Mouse (Mus musculus): ENCODE measurements around the gene Krtap9-1. TPM values are rescaled to one million over a fixed set of nuclear protein-coding genes. Genes with fewer than 3 reads are reported as not detected.

Gene Krtap9-1
- not detected in 2 replicates for polyA plus RNA-seq (2012; rRNA removed)

DNA sequence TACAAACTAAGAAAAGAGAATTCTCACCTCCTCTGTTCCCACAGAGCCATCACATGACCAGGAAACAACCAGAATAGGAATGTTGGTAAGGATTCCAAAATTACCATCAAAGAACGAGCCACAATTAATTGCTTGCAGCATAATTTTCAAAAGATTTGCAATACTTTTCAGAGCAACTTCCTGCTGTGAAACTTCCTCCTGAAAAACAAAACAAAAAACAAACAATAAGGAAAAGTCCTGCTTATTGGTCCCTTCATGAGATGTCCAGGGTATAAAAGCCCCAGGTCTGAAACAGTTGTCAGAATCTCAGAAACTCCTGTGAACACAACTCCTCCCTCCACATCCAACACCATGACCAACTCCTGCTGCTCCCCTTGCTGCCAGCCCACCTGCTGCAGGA is at the start of gene Krtap9-1:
Gene Krtap9-1 (plus strand): TSS at position 301 of the 400 bp plus-strand sequence.

DNA sequence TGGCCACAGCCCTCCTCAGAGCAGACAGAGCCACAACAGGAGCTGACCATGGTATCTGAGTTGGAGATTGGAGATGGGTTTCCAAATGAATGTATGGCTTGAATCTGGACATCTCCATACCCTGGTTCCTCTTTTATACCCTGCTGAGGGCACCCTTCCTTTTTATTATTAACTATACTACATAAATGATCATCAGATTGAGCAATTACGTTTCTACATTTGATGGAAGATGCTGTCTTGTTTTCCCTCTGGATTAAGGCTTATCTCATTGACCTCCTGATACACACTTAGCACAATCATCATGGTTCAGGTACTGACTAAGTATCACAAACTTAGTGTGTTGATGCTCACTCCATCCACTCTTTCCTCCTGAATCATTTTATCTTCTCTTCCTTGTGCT is 35.2 kb upstream of the Krtap9-1 start, which contains the start of gene 2300003K06Rik:
Gene 2300003K06Rik (minus strand): TSS at position 101 of the 400 bp plus-strand sequence.

GRCm38 (mm10) chr11:99851508-99851907 is 21.7 kb upstream of the Krtap9-1 start, which contains the start of gene Krtap4-16:
Gene Krtap4-16 (minus strand): TSS chr11:99851608.

GRCm38 (mm10) chr11:99857617-99858016 is 15.6 kb upstream of the Krtap9-1 start, which contains the start of gene Gm11568:
Gene Gm11568 (plus strand): TSS chr11:99857917.

DNA sequence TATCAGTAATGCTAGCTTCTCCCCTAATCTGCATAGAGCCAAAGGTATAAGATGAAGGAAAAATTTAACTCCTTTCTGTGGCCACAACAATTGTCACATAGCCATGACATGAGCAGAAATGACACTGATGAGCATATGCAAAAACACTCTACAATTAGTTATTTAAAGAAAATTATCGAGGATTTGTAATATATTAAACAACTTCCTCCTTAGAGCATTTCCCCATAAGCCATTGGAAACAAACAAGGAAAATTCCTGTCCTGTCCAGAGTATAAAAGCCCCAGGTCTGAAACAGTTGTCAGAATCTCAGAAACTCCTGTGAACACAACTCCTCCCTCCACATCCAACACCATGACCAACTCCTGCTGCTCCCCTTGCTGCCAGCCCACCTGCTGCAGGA is 9.0 kb upstream of the Krtap9-1 start, which contains the start of gene Gm11559:
Gene Gm11559 (plus strand): TSS at position 301 of the 400 bp plus-strand sequence.

DNA sequence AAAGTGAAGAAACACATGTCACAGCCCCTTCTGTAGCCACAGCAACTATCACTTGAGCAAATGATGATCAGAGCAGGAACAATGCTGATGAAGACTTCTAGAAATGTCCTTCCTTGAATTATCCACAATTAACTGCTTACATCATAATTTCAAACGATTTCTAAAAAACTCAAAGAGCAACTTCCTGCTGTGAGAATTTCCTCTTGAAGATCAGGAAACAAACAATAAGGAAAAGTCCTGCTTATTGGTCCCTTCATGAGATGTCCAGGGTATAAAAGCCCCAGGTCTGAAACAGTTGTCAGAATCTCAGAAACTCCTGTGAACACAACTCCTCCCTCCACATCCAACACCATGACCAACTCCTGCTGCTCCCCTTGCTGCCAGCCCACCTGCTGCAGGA is 5.7 kb downstream of the Krtap9-1 start, which contains the start of gene Gm11567:
Gene Gm11567 (plus strand): TSS at position 301 of the 400 bp plus-strand sequence.

GRCm38 (mm10) chr11:99907620-99908019 is 34.4 kb downstream of the Krtap9-1 start, which contains the start of gene Krtap31-1:
Gene Krtap31-1 (plus strand): TSS chr11:99907920.

GRCm38 (mm10) chr11:99914451-99914850 is 41.3 kb downstream of the Krtap9-1 start, which contains the start of gene Gm11565:
Gene Gm11565 (plus strand): TSS chr11:99914751.

Other genes with a start within 250 kb of the Krtap9-1 start
- not detected in 2 replicates for gene Krtap4-1, start 245.2 kb upstream of the Krtap9-1 start, polyA plus RNA-seq (2012; rRNA removed)
- gene Krtap4-2, start 238.3 kb upstream of the Krtap9-1 start, polyA plus RNA-seq (2012; rRNA removed), result not detected in 2 replicates
- not detected in 2 replicates for gene Krtap4-7, start 229.3 kb upstream of the Krtap9-1 start, polyA plus RNA-seq (2012; rRNA removed)
- gene Gm11555, start 223.2 kb upstream of the Krtap9-1 start, polyA plus RNA-seq (2012; rRNA removed), result not detected in 2 replicates
- gene Gm11563, start 214.4 kb upstream of the Krtap9-1 start, polyA plus RNA-seq (2012; rRNA removed), result not detected in 2 replicates
- gene Krtap4-6, start 207.4 kb upstream of the Krtap9-1 start, polyA plus RNA-seq (2012; rRNA removed), result not detected in 2 replicates
- gene Gm14190, start 182.6 kb upstream of the Krtap9-1 start, polyA plus RNA-seq (2012; rRNA removed), result not detected in 2 replicates
- gene Gm14180, start 139.1 kb upstream of the Krtap9-1 start, polyA plus RNA-seq (2012; rRNA removed), result not detected in 2 replicates
- not detected in 2 replicates for gene Gm11595, start 100.5 kb upstream of the Krtap9-1 start, polyA plus RNA-seq (2012; rRNA removed)
- gene Krtap4-8, start 92.7 kb upstream of the Krtap9-1 start, polyA plus RNA-seq (2012; rRNA removed), result not detected in 2 replicates
- gene Krtap4-9, start 88.2 kb upstream of the Krtap9-1 start, polyA plus RNA-seq (2012; rRNA removed), result not detected in 2 replicates
- not detected in 2 replicates for gene Gm11596, start 79.9 kb upstream of the Krtap9-1 start, polyA plus RNA-seq (2012; rRNA removed)
- not detected in 2 replicates for gene Gm11569, start 74.5 kb upstream of the Krtap9-1 start, polyA plus RNA-seq (2012; rRNA removed)
- not detected in 2 replicates for gene Gm11554, start 68.9 kb upstream of the Krtap9-1 start, polyA plus RNA-seq (2012; rRNA removed)
- gene Krtap4-13, start 63.5 kb upstream of the Krtap9-1 start, polyA plus RNA-seq (2012; rRNA removed), result not detected in 2 replicates
- gene Gm11564, start 57.7 kb upstream of the Krtap9-1 start, polyA plus RNA-seq (2012; rRNA removed), result not detected in 2 replicates
- not detected in 2 replicates for gene 2300003K06Rik, start 35.3 kb upstream of the Krtap9-1 start, polyA plus RNA-seq (2012; rRNA removed)
- gene Krtap4-16, start 21.8 kb upstream of the Krtap9-1 start, polyA plus RNA-seq (2012; rRNA removed), result not detected in 2 replicates
- not detected in 2 replicates for gene Gm11568, start 15.5 kb upstream of the Krtap9-1 start, polyA plus RNA-seq (2012; rRNA removed)
- not detected in 2 replicates for gene Gm11559, start 8.9 kb upstream of the Krtap9-1 start, polyA plus RNA-seq (2012; rRNA removed)
- not detected in 2 replicates for gene Gm11567, start 5.8 kb downstream of the Krtap9-1 start, polyA plus RNA-seq (2012; rRNA removed)
- not detected in 2 replicates for gene Krtap31-1, start 34.5 kb downstream of the Krtap9-1 start, polyA plus RNA-seq (2012; rRNA removed)
- not detected in 2 replicates for gene Gm11565, start 41.4 kb downstream of the Krtap9-1 start, polyA plus RNA-seq (2012; rRNA removed)
- gene Krtap31-2, start 62.9 kb downstream of the Krtap9-1 start, polyA plus RNA-seq (2012; rRNA removed), result not detected in 2 replicates
- not detected in 2 replicates for gene Krtap9-5, start 75.1 kb downstream of the Krtap9-1 start, polyA plus RNA-seq (2012; rRNA removed)
- gene Krtap29-1, start 105.7 kb downstream of the Krtap9-1 start, polyA plus RNA-seq (2012; rRNA removed), result not detected in 2 replicates
- gene Krtap16-1, start 113.2 kb downstream of the Krtap9-1 start, polyA plus RNA-seq (2012; rRNA removed), result not detected in 2 replicates
- gene Krtap17-1, start 120.6 kb downstream of the Krtap9-1 start, polyA plus RNA-seq (2012; rRNA removed), result 0.29 and 0.34 TPM in 2 replicates
- gene Krt33a, start 142.8 kb downstream of the Krtap9-1 start, polyA plus RNA-seq (2012; rRNA removed), result not detected in 2 replicates
- 0.16 TPM in 1 of 2 replicates, not detected in the other for gene Krt33b, start 156.5 kb downstream of the Krtap9-1 start, polyA plus RNA-seq (2012; rRNA removed)
- not detected in 2 replicates for gene Krt34, start 168.2 kb downstream of the Krtap9-1 start, polyA plus RNA-seq (2012; rRNA removed)
- not detected in 2 replicates for gene Krt31, start 177.2 kb downstream of the Krtap9-1 start, polyA plus RNA-seq (2012; rRNA removed)
- gene Krt32, start 214.8 kb downstream of the Krtap9-1 start, polyA plus RNA-seq (2012; rRNA removed), result not detected in 2 replicates
- gene Krt35, start 222.9 kb downstream of the Krtap9-1 start, polyA plus RNA-seq (2012; rRNA removed), result not detected in 2 replicates
- not detected in 2 replicates for gene Krt36, start 232.2 kb downstream of the Krtap9-1 start, polyA plus RNA-seq (2012; rRNA removed)
- gene Krt13, start 248.2 kb downstream of the Krtap9-1 start, polyA plus RNA-seq (2012; rRNA removed), result 0.11 TPM in 1 of 2 replicates, not detected in the other